Mouse (Mus musculus) liver, embryonic 11.5 days (tissue): ENCODE data around the gene Yars. TPM values are rescaled to one million over a fixed set of nuclear protein-coding genes. Genes with fewer than 3 reads are reported as not detected.

ENCODE experiments used
- ATAC-seq: fragments of 200-750 bp; cut with Nextera tagmentation; replicated peaks from 2 replicates; pipeline ENCODE4 v1.8.0; 2017; ENCODE audit warnings: moderate number of reproducible peaks, mild to moderate bottlenecking, moderate TSS enrichment, moderate library complexity; ENCODE audit not compliant: low FRiP score
- DNase-seq: peaks from one replicate; pipeline ENCODE4 v3.0.0-alpha.2; 2017; ENCODE audit warnings: low spot score
- H3K27ac ChIP-seq: fragments of 300-500 bp; sonication (generic); 2 replicates; pipeline ENCODE4 v1.5.1; 2014; ENCODE audit warnings: mild to moderate bottlenecking, low read depth, low read length, control low read depth
- H3K27me3 ChIP-seq: fragments of 300-500 bp; sonication (generic); replicated peaks from 2 replicates; pipeline ENCODE4 v1.6.1; 2014; ENCODE audit warnings: low read length, mixed read lengths; ENCODE audit not compliant: control insufficient read depth, insufficient read depth
- H3K36me3 ChIP-seq: fragments of 300-500 bp; sonication (generic); 2 replicates; pipeline ENCODE4 v1.6.1; 2014; ENCODE audit warnings: mild to moderate bottlenecking, low read length, moderate library complexity, mixed read lengths; ENCODE audit not compliant: control insufficient read depth, insufficient read depth
- H3K4me1 ChIP-seq: fragments of 300-500 bp; sonication (generic); replicated peaks from 2 replicates; pipeline ENCODE4 v1.6.1; 2014; ENCODE audit warnings: low read length, mixed read lengths; ENCODE audit not compliant: control insufficient read depth, insufficient read depth
- H3K4me2 ChIP-seq: fragments of 300-500 bp; sonication (generic); 2 replicates; pipeline ENCODE4 v1.6.1; 2014; ENCODE audit warnings: mild to moderate bottlenecking, control low read depth, moderate library complexity
- H3K4me3 ChIP-seq: fragments of 300-500 bp; sonication (generic); 2 replicates; pipeline ENCODE4 v1.5.1; 2014; ENCODE audit warnings: low read depth, low read length, control low read depth
- H3K9ac ChIP-seq: fragments of 300-500 bp; sonication (generic); 2 replicates; pipeline ENCODE4 v1.6.1; 2014; ENCODE audit warnings: low read depth, low read length, control low read depth
- H3K9me3 ChIP-seq: fragments of 300-500 bp; sonication (generic); 2 replicates; pipeline ENCODE4 v1.6.1; 2016; ENCODE audit warnings: low read length, inconsistent platforms, mixed read lengths; ENCODE audit not compliant: control insufficient read depth
- WGBS: fragments of 180-500 bp; shearing (Covaris S2); extraction: QIAGEN DNeasy Blood & Tissue Kit; methylation state at CpG from one replicate; pipeline ENCODE4 v1.1.7; 2014; 5-methylcytosine and 5-hydroxymethylcytosine counted together
- polyA plus RNA-seq: library from polyadenylated mRNA; unstranded; fragments of >200 nt; fragmentation: Nextera tagmentation; extraction: Ambion mirVana; gene quantifications from 2 replicates; pipeline ENCODE4 v1.2.1, GENCODE M21; 2014

Gene Yars
- polyA plus RNA-seq, 1 experiment from 2014 or later: 129 TPM

DNA sequence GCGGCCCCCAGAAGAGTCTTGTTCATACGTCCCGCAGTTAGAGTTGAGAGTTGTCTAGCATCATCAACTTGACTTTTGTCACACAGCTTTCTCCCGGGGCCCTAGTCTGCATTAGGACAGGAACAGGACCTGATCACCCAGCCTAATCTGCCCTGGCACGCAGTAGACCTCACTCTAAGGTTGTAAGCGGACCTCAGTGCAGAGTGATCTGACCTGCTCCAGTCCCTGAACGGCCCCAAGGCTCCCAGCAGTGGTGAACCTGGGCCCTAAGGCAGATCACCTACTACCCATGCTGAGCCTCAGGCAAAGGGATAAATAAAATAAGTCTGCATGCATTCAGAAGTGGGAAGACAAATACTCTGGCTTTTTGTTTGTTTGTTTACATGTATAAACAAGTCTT is 59.7 kb downstream of the Yars start:
- Histone ChIP-seq H3K4me2 (no peak overlapping the region), H3K4me3 (no peak overlapping the region), H3K27ac (no peak overlapping the region), H3K27me3 (peaks cover 63% of the 10 kb centered on the region), H3K4me1 (peaks cover 16% of the 10 kb centered on the region), H3K9me3 (no peaks in the 10 kb centered on the region), H3K36me3 (no peaks in the 10 kb centered on the region), H3K9ac (no peak overlapping the region)
- DNase-seq (no peak), ATAC-seq (no peak)
- 36% methylated on average over 7 of the region's 7 CpGs for WGBS

- Histone ChIP-seq H3K27me3 (peaks cover 55% of the 10 kb centered on the region), H3K9me3 (no peaks in the 10 kb centered on the region), H3K4me1 (peaks cover 16% of the 10 kb centered on the region; the same call in 1 of the 2 replicates), H3K36me3 (no peaks in the 10 kb centered on the region), H3K4me2 (peak overlapping the region; percentile 23), H3K4me3 (no peak overlapping the region), H3K27ac (no peak overlapping the region), H3K9ac (no peak overlapping the region)
- DNase-seq (no peak), ATAC-seq (no peak; the same call in 1 of the 2 replicates)
- 26% methylated on average over 15 of the region's 15 CpGs for WGBS
Observed at GRCm38 (mm10) chr4:129250759-129251481, 61.4 kb downstream of the Yars start.

- peak overlapping the region; percentile 23 for H3K4me2 ChIP-seq
- H3K4me3 ChIP-seq: no peak overlapping the region
- 6% methylated on average over 15 of the region's 15 CpGs for WGBS
- H3K27ac ChIP-seq: no peak overlapping the region
- peaks cover 17% of the 10 kb centered on the region for H3K4me1 ChIP-seq
- no peaks in the 10 kb centered on the region for H3K9me3 ChIP-seq
- ATAC-seq: no peak
- H3K27me3 ChIP-seq: peaks cover 48% of the 10 kb centered on the region
- no peak overlapping the region for H3K9ac ChIP-seq
- no peaks in the 10 kb centered on the region for H3K36me3 ChIP-seq
- DNase-seq: no peak
Observed at GRCm38 (mm10) chr4:129251482-129252125, 62.0 kb downstream of the Yars start.

GRCm38 (mm10) chr4:129252492-129252891 is 62.9 kb downstream of the Yars start:
- Histone ChIP-seq H3K4me1 (peaks cover 21% of the 10 kb centered on the region), H3K27me3 (peaks cover 39% of the 10 kb centered on the region), H3K27ac (no peak overlapping the region), H3K4me2 (no peak overlapping the region), H3K4me3 (no peak overlapping the region), H3K9ac (no peak overlapping the region), H3K36me3 (no peaks in the 10 kb centered on the region), H3K9me3 (no peaks in the 10 kb centered on the region)
- ATAC-seq (no peak), DNase-seq (no peak)
- 76% methylated on average over 2 of the region's 2 CpGs for WGBS

- ATAC-seq: no peak
- Histone ChIP-seq H3K4me3 (no peak overlapping the region), H3K36me3 (no peaks in the 10 kb centered on the region), H3K9ac (no peak overlapping the region), H3K4me1 (peaks cover 15% of the 10 kb centered on the region), H3K27ac (no peak overlapping the region), H3K27me3 (peaks cover 18% of the 10 kb centered on the region), H3K9me3 (no peaks in the 10 kb centered on the region), H3K4me2 (no peak overlapping the region)
- no peak for DNase-seq
- WGBS: 84% methylated on average over 3 of the region's 3 CpGs
Observed at GRCm38 (mm10) chr4:129254571-129254970, 65.0 kb downstream of the Yars start.

- DNase-seq (peak; percentile 70), ATAC-seq (peak; percentile 79)
- peak overlapping the region; percentile 43; the same call in 1 of the 2 replicates for H3K27ac ChIP-seq
- H3K4me2 ChIP-seq: peak overlapping the region; percentile 43
- no peak overlapping the region for H3K9ac ChIP-seq
- peaks cover 15% of the 10 kb centered on the region for H3K4me1 ChIP-seq
- H3K4me3 ChIP-seq: no peak overlapping the region
- no peaks in the 10 kb centered on the region for H3K36me3 ChIP-seq
- peaks cover 5% of the 10 kb centered on the region; the same call in 1 of the 2 replicates for H3K27me3 ChIP-seq
- no peaks in the 10 kb centered on the region for H3K9me3 ChIP-seq
- WGBS: 21% methylated on average over 8 of the region's 8 CpGs
Observed at GRCm38 (mm10) chr4:129256450-129257380, 67.2 kb downstream of the Yars start.

GRCm38 (mm10) chr4:129259101-129259500 is 69.5 kb downstream of the Yars start:
- no peaks in the 10 kb centered on the region for H3K9me3 ChIP-seq
- H3K36me3 ChIP-seq: no peaks in the 10 kb centered on the region
- H3K4me1 ChIP-seq: peaks cover 25% of the 10 kb centered on the region
- no peak overlapping the region for H3K4me3 ChIP-seq
- ATAC-seq (no peak), DNase-seq (no peak)
- WGBS: 86% methylated on average over 4 of the region's 4 CpGs
- H3K4me2 ChIP-seq: no peak overlapping the region
- no peak overlapping the region for H3K27ac ChIP-seq
- no peak overlapping the region for H3K9ac ChIP-seq
- H3K27me3 ChIP-seq: 0 out of 2 replicates have a peak, but pooled peaks cover 3% of the 10 kb centered on the region

DNA sequence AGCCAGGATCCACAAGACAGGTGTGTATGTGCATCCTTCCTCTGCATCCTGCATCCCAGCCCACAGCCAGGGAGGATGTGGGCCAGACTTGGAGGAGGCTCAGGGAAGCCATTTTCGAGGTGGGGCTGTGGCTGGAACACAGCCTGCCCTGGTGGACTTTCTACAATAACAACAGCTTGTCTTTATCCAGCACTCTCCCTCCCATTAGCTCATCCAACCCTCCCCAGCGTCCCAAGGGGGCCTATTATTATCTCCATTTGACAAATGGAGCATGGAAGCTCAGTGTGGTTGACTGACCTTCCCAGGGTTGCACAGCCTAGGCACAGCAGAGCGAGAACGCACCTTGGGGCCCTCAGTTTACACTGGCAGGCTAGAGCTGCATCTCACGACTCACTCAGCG is 71.1 kb downstream of the Yars start:
- Histone ChIP-seq H3K9ac (no peak overlapping the region), H3K4me1 (peaks cover 25% of the 10 kb centered on the region), H3K4me2 (no peak overlapping the region), H3K4me3 (no peak overlapping the region), H3K27me3 (0 out of 2 replicates have a peak, but pooled peaks cover 3% of the 10 kb centered on the region), H3K36me3 (no peaks in the 10 kb centered on the region), H3K27ac (no peak overlapping the region), H3K9me3 (no peaks in the 10 kb centered on the region)
- DNase-seq (no peak), ATAC-seq (no peak)
- WGBS: 27% methylated on average over 6 of the region's 6 CpGs
